Comparison of ENCODE assay signal across 17 mouse cellular contexts in the genomic region with DNA sequence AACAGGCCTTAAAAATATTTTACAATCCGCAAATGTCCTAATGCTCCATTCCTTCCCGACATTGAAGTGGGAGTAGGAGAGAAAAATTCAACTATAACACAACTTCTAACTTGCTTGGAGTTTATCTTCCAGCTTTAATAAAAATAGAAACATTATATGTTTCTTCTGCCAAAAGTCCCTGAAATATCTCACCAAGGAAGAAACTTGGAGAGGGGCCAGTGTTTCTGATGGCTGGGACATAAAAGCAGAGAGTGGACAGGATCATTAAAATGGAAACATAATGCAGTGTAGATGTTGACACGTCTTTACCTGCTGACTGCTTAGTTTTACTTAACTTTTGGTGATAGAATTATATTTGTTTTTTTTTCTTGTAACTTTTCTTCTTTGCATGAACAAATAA.
DNase-seq lines count a peak whose midpoint lies in the region; ATAC-seq and TF ChIP-seq lines count a peak whose summit lies in the region.
"Had no signal": no experiment of that assay in that cellular context is flagged by ENCODE, and none has a peak within 500 bp of the region (broad histone marks: within the 10 kb centered on the region; RNA-seq: fewer than 3 reads in every experiment).

No protein-coding gene starts in this region.

- no peak overlapping the region for H3K9ac ChIP-seq in lung, embryonic 14.5 days
- no peak overlapping the region for H3K9ac ChIP-seq in heart, embryonic 16.5 days (ENCODE audit: low read length)
- H3K9ac ChIP-seq: forebrain, embryonic 12.5 days; kidney, embryonic 15.5 days; limb, embryonic 13.5 days; liver, embryonic 14.5 days had no signal

- 81% methylated on average over 3 of the region's 3 CpGs for WGBS in heart, embryonic 10.5 days
- 36% methylated on average over 3 of the region's 3 CpGs for WGBS in lung, embryonic 14.5 days
- 36% methylated on average over 3 of the region's 3 CpGs for WGBS in heart, embryonic 16.5 days

- no peak overlapping the region for H3K4me2 ChIP-seq in lung, embryonic 14.5 days
- H3K4me2 ChIP-seq in heart, embryonic 16.5 days (ENCODE audit: low read depth, low read length): peak overlapping the region; percentile 30; the same call in 1 of the 2 replicates
- H3K4me2 ChIP-seq: forebrain, embryonic 12.5 days; kidney, embryonic 15.5 days; limb, embryonic 13.5 days had no signal

- no peaks in the 10 kb centered on the region for H3K27me3 ChIP-seq in heart, embryonic 10.5 days (ENCODE audit: insufficient read depth, poor library complexity, severe bottlenecking)
- no peaks in the 10 kb centered on the region for H3K27me3 ChIP-seq in lung, embryonic 14.5 days (ENCODE audit: insufficient read depth, low read length)
- H3K27me3 ChIP-seq in heart, embryonic 16.5 days (ENCODE audit: control insufficient read depth, insufficient read depth, low read length): no peaks in the 10 kb centered on the region
- H3K27me3 ChIP-seq: forebrain, embryonic 12.5 days; kidney, embryonic 15.5 days; limb, embryonic 13.5 days had no signal

- no peak for TF ChIP-seq CTCF in lung, embryonic 14.5 days (IDR thresholded peaks at IDR 0.05; ENCODE audit: low read depth)

- no peak for ATAC-seq in lung, embryonic 14.5 days (ENCODE audit: insufficient read depth)
- peak; percentile 50; the same call in 1 of the 2 replicates for ATAC-seq in heart, embryonic 16.5 days (replicated peaks; ENCODE audit: extremely low read depth, insufficient read depth, low FRiP score)
- ATAC-seq: hindbrain, embryonic 16.5 days; intestine, embryonic 16.5 days had no signal

- no peaks in the 10 kb centered on the region for H3K9me3 ChIP-seq in heart, embryonic 10.5 days
- no peaks in the 10 kb centered on the region for H3K9me3 ChIP-seq in lung, embryonic 14.5 days (ENCODE audit: low read depth, low read length)
- 0 out of 2 replicates have a peak, but pooled peaks cover 3% of the 10 kb centered on the region for H3K9me3 ChIP-seq in heart, embryonic 16.5 days (replicated peaks; ENCODE audit: control insufficient read depth, low read length)
- H3K9me3 ChIP-seq: forebrain, embryonic 12.5 days; kidney, embryonic 15.5 days; limb, embryonic 13.5 days had no signal

- DNase-seq in heart, adult 18-20 months: peak; percentile 62 to 73
- no peak for DNase-seq in heart, embryonic 10.5 days (ENCODE audit: low spot score)
- peak; percentile 82 for DNase-seq in lung, embryonic 14.5 days
- no peak for DNase-seq in lung, postnatal 36 days
- peak; percentile 23 for DNase-seq in brain, adult 2 months (ENCODE audit: low read depth, low spot score)
- DNase-seq in urinary bladder, postnatal 10 days (ENCODE audit: low spot score): no peak
- DNase-seq: cerebellum, adult 9-11 months; gastrocnemius, postnatal 10 days; lung, postnatal 14 days; thymus, postnatal 36 days had no signal

- peaks cover 4% of the 10 kb centered on the region; the same call in 1 of the 2 replicates for H3K4me1 ChIP-seq in heart, embryonic 10.5 days
- H3K4me1 ChIP-seq in lung, embryonic 14.5 days (ENCODE audit: insufficient read depth): 0 out of 2 replicates have a peak, but pooled peaks cover 5% of the 10 kb centered on the region
- peaks cover 23% of the 10 kb centered on the region for H3K4me1 ChIP-seq in heart, embryonic 16.5 days (ENCODE audit: control insufficient read depth, insufficient read depth, low read length)
- H3K4me1 ChIP-seq: kidney, embryonic 15.5 days; limb, embryonic 13.5 days had no signal

- no peak overlapping the region for H3K4me3 ChIP-seq in heart, embryonic 10.5 days
- no peak overlapping the region for H3K4me3 ChIP-seq in lung, embryonic 14.5 days (ENCODE audit: low read depth, low read length)
- H3K4me3 ChIP-seq in heart, embryonic 16.5 days (ENCODE audit: low read length): no peak overlapping the region
- H3K4me3 ChIP-seq: forebrain, embryonic 12.5 days; kidney, embryonic 15.5 days; limb, embryonic 13.5 days had no signal

- no peak overlapping the region for H3K27ac ChIP-seq in heart, embryonic 10.5 days
- H3K27ac ChIP-seq in lung, embryonic 14.5 days (ENCODE audit: low read depth): peak overlapping the region; percentile 10; the same call in 1 of the 2 replicates
- peak overlapping the region; percentile 71 for H3K27ac ChIP-seq in heart, embryonic 16.5 days (ENCODE audit: low read length)
- H3K27ac ChIP-seq: forebrain, embryonic 12.5 days; limb, embryonic 13.5 days; liver, embryonic 14.5 days had no signal

- H3K36me3 ChIP-seq in heart, embryonic 10.5 days: no peaks in the 10 kb centered on the region
- no peaks in the 10 kb centered on the region for H3K36me3 ChIP-seq in lung, embryonic 14.5 days (ENCODE audit: insufficient read depth)
- H3K36me3 ChIP-seq in heart, embryonic 16.5 days (ENCODE audit: control insufficient read depth, insufficient read depth): no peaks in the 10 kb centered on the region
- H3K36me3 ChIP-seq: forebrain, embryonic 12.5 days; kidney, embryonic 15.5 days; limb, embryonic 13.5 days had no signal

Comparison
In these comparisons a context has a peak if more than half of its experiments do, and no peak if none do; other contexts are left out.
1. DNase-seq: peak in heart, adult 18-20 months (2 of 2), lung, embryonic 14.5 days (single experiment) and brain, adult 2 months (single experiment); none in heart, embryonic 10.5 days (single experiment), lung, postnatal 36 days (single experiment) and urinary bladder, postnatal 10 days (single experiment).